Mouse (Mus musculus) brown adipose tissue, adult 24 weeks (tissue): Measurements from ENCODE around the gene Gm5737. TPM values are rescaled to one million over a fixed set of nuclear protein-coding genes. Genes with fewer than 3 reads are reported as not detected.

Source experiments
- H3K27ac ChIP-seq: fragments of 200-500 bp; replicated peaks from 2 replicates; pipeline ENCODE4 v1.5.1; 2012; ENCODE audit warnings: low read depth, mild to moderate bottlenecking, low read length
- H3K4me1 ChIP-seq: fragments of 200-500 bp; 2 replicates; pipeline ENCODE4 v1.6.1; 2012; ENCODE audit warnings: low read length, mixed read lengths; ENCODE audit not compliant: control insufficient read depth, insufficient read depth, insufficient read length
- H3K4me3 ChIP-seq: fragments of 200-500 bp; 2 replicates; pipeline ENCODE4 v1.5.1; 2012; ENCODE audit warnings: low read depth, mild to moderate bottlenecking, low read length, moderate library complexity; ENCODE audit not compliant: insufficient read depth
- polyA plus RNA-seq: library from polyadenylated mRNA; stranded (reverse); fragments of >200 nt; gene quantifications from 2 replicates; pipeline ENCODE4 v1.2.4, GENCODE M21; 2012; ENCODE audit not compliant: missing spikeins, insufficient read depth, insufficient read length

Gm5737 gene
- polyA plus RNA-seq, 1 experiment, result not detected

DNA sequence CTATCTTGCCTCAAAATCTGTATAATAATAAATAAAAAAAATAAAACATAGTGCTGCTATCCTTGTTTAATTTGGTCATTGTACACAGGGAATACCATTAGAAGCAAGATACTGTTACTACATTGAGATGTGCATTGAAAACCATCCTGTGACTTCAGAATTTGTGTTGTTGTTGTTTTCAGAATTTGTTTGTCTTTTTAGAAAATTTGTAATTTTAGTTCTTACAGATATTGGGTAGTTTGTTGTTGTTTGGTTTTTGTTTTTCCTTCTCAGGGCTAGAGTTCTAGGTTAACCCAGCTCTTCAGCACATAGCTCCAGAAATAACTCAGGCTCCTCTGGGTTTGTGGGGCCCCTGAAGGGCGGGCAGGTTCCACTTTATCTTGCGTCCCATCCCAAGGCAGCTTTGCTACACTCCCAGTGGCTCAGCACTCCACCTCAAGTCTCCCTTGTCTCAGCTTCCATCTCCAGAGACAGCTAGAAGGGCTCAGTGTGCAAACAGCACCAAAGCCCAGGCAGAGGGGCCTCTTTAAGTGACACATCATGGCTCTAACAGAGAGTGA is 49.4 kb downstream of the Gm5737 start:
- Histone ChIP-seq H3K27ac (no peak overlapping the region), H3K4me3 (no peak overlapping the region), H3K4me1 (peaks cover 10% of the 10 kb centered on the region)

DNA sequence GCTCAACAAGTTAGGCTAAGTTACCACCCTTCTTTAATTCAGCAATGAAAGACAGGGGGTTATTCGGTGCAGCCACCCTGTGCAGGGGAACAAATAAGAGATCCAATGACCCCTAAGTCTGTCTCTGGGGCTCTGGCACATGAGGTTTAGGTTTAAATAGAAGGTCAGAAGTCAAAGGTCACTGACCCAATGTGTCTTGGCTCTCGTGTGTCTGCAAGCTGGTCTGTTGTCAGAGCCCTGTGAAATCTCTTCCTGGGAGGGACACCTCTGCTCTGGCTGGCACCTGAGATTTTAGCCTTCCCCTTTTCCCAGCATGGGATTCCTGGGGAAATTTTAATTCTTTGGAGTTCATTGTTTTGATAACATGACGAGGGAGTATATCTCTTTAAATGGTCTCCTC is 50.0 kb downstream of the Gm5737 start:
- no peak overlapping the region for H3K4me3 ChIP-seq
- H3K27ac ChIP-seq, result no peak overlapping the region
- peaks cover 10% of the 10 kb centered on the region for H3K4me1 ChIP-seq

- Histone ChIP-seq H3K4me3 (no peak overlapping the region), H3K4me1 (peaks cover 10% of the 10 kb centered on the region), H3K27ac (no peak overlapping the region)
Observed at GRCm38 (mm10) chr7:120862626-120863025, 50.5 kb downstream of the Gm5737 start.

GRCm38 (mm10) chr7:120863476-120863875 is 51.3 kb downstream of the Gm5737 start:
- Histone ChIP-seq H3K4me3 (no peak overlapping the region), H3K4me1 (peaks cover 10% of the 10 kb centered on the region), H3K27ac (no peak overlapping the region)

DNA sequence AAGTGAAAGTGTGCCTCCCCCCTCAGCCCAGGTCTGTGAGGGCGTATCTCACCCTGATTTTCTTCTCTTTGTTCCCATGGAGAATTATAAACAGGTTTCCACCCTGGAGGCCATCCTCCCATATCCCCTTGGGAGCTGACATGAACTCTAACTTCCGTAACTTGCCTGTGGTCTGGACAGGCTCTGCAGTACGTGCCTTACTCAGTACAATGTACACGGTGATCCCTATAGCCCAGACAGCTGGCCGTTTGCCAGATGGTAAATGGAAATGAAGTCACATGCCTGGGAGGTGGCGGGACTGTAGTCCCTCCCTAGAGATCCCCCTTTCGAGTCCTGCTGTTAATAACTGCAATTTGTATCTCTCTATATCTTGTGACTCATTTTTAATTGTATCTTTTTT is 52.9 kb downstream of the Gm5737 start:
- Histone ChIP-seq H3K4me3 (no peak overlapping the region), H3K27ac (no peak overlapping the region), H3K4me1 (peaks cover 10% of the 10 kb centered on the region)

- H3K4me3 ChIP-seq, result no peak overlapping the region
- H3K27ac ChIP-seq, result 0 out of 2 replicates have a peak overlapping the region, but pooled peaks have one; percentile 28
- H3K4me1 ChIP-seq, result peaks cover 10% of the 10 kb centered on the region
Observed at GRCm38 (mm10) chr7:120865832-120866231, 53.7 kb downstream of the Gm5737 start.

GRCm38 (mm10) chr7:120866684-120867083 is 54.5 kb downstream of the Gm5737 start:
- no peak overlapping the region for H3K27ac ChIP-seq
- H3K4me1 ChIP-seq, result peaks cover 10% of the 10 kb centered on the region
- no peak overlapping the region for H3K4me3 ChIP-seq

DNA sequence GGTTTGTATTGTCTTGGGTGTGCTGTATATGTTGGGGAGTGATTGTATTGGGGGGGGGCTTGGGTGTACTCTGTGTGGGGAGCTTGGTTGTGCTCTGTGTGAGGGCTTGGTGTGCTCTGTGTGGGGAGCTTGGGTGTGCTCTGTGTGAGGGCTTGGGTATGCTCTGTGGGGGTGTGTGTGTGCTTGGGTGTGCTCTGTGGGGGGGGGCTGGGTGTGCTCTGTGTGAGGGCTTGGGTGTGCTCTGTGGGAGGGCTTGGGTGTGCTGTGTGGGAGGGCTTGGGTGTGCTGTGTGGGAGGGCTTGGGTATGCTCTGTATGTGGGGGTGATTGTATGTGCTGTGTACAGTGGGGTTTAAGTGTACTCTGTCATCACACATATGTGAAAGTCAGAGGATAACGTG is 55.6 kb downstream of the Gm5737 start:
- H3K4me1 ChIP-seq, result peaks cover 10% of the 10 kb centered on the region
- no peak overlapping the region for H3K4me3 ChIP-seq
- no peak overlapping the region for H3K27ac ChIP-seq

- H3K27ac ChIP-seq, result 0 out of 2 replicates have a peak overlapping the region, but pooled peaks have one; percentile 53
- no peak overlapping the region for H3K4me3 ChIP-seq
- H3K4me1 ChIP-seq, result peaks cover 14% of the 10 kb centered on the region
Observed at GRCm38 (mm10) chr7:120869883-120870282, 57.7 kb downstream of the Gm5737 start.

GRCm38 (mm10) chr7:120870431-120871008 is 58.4 kb downstream of the Gm5737 start:
- H3K4me1 ChIP-seq, result peaks cover 11% of the 10 kb centered on the region
- no peak overlapping the region for H3K4me3 ChIP-seq
- no peak overlapping the region for H3K27ac ChIP-seq

DNA sequence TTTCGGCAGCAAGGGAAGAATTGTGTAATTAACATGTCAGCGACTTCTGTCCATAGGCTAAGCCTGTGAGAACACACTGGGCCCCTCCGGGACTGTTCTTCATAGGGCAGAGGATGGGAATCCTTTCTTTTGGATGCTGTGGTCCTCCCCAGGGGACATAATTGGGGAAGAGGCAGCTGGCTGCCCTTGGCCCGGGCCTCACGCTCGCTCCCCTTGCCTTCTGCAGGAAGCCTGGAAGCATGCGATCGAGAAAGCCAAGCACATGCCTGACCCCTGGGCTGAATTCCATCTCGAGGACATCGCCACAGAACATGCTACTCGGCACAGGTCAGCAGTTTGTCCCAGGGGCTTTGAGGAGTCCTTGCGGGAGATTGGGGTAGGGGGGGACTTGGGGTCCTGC is 60.9 kb downstream of the Gm5737 start:
- H3K4me1 ChIP-seq, result peaks cover 4% of the 10 kb centered on the region; the same call in 1 of the 2 replicates
- H3K27ac ChIP-seq, result no peak overlapping the region
- no peak overlapping the region for H3K4me3 ChIP-seq

- H3K4me1 ChIP-seq, result peaks cover 4% of the 10 kb centered on the region; the same call in 1 of the 2 replicates
- H3K27ac ChIP-seq, result 0 out of 2 replicates have a peak overlapping the region, but pooled peaks have one; percentile 14
- H3K4me3 ChIP-seq, result no peak overlapping the region
Observed at GRCm38 (mm10) chr7:120874021-120874420, 61.9 kb downstream of the Gm5737 start.

- no peak overlapping the region for H3K27ac ChIP-seq
Observed at GRCm38 (mm10) chr7:120874764-120875539, 62.8 kb downstream of the Gm5737 start.

GRCm38 (mm10) chr7:120875540-120876388 is 63.6 kb downstream of the Gm5737 start:
- no peak overlapping the region for H3K27ac ChIP-seq
- H3K4me1 ChIP-seq, result peaks cover 4% of the 10 kb centered on the region; the same call in 1 of the 2 replicates
- H3K4me3 ChIP-seq, result no peak overlapping the region

More at GRCm38 (mm10) chr7:120874764-120875539, 62.8 kb downstream of the Gm5737 start:
- H3K4me1 ChIP-seq, result peaks cover 4% of the 10 kb centered on the region; the same call in 1 of the 2 replicates
- H3K4me3 ChIP-seq, result no peak overlapping the region

DNA sequence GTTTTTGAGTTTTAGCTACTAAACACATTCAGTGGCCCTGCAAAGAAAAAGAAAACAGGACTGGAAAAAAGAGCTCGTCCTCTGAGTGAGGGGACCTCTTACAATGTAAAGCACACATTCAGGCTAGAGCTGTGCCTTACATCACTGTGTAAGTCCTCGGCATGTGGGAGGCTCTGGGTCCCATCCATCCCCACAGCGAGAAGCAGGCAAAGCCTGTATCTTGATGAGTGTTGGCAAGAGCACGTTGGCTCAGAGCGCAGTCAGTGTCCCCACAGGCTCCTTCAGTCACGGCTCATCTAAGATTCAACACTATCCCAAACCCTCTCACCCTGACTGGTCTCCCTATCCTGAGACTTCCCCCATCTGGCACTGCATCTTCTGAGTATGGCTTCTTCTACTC is 66.1 kb downstream of the Gm5737 start:
- Histone ChIP-seq H3K4me1 (peaks cover 4% of the 10 kb centered on the region; the same call in 1 of the 2 replicates), H3K27ac (no peak overlapping the region), H3K4me3 (no peak overlapping the region)
